Mouse (Mus musculus): Measurements from ENCODE around the gene Akap8.

Gene Akap8

GRCm38 (mm10) chr17:32349037-32349732 lies 28.1 kb upstream of the Akap8 start:
- DNase-seq (ENCODE audit: low spot score in 2 of 2), result peak in 1 of 2 experiments; percentile 60

- no peak for DNase-seq (ENCODE audit: low spot score in 2 of 2)
These were observed 27.4 kb upstream of the Akap8 start for GRCm38 (mm10) chr17:32348406-32348805.

GRCm38 (mm10) chr17:32341102-32341501 lies 20.1 kb upstream of the Akap8 start:
- no peak for DNase-seq (ENCODE audit: low spot score in 2 of 2)

- no peak for DNase-seq (ENCODE audit: low spot score in 2 of 2)
These were observed 19.1 kb upstream of the Akap8 start for GRCm38 (mm10) chr17:32340110-32340509.

- no peak for DNase-seq (ENCODE audit: low spot score in 2 of 2)
These were observed 14.8 kb upstream of the Akap8 start for GRCm38 (mm10) chr17:32335869-32336268.

GRCm38 (mm10) chr17:32334921-32335320 lies 13.9 kb upstream of the Akap8 start:
- no peak for DNase-seq (ENCODE audit: low spot score in 2 of 2)

- DNase-seq (ENCODE audit: low spot score in 2 of 2), result no peak
These were observed 12.8 kb upstream of the Akap8 start for GRCm38 (mm10) chr17:32333675-32334303.

GRCm38 (mm10) chr17:32327501-32327900 lies 6.5 kb upstream of the Akap8 start:
- DNase-seq (ENCODE audit: low spot score in 2 of 2), result no peak

- DNase-seq (ENCODE audit: low spot score in 2 of 2), result no peak
These were observed 1.8 kb upstream of the Akap8 start for GRCm38 (mm10) chr17:32322809-32323208.

GRCm38 (mm10) chr17:32321836-32322235 lies 798 bp upstream of the Akap8 start:
- DNase-seq (ENCODE audit: low spot score in 2 of 2), result no peak

- DNase-seq (ENCODE audit: low spot score in 2 of 2), result no peak
These were observed 324 bp upstream of the Akap8 start for GRCm38 (mm10) chr17:32321390-32321734.

GRCm38 (mm10) chr17:32319950-32320349 lies 1.1 kb downstream of the Akap8 start:
- DNase-seq (ENCODE audit: low spot score in 2 of 2), result no peak

- DNase-seq (ENCODE audit: low spot score in 2 of 2), result no peak
These were observed 3.3 kb downstream of the Akap8 start for GRCm38 (mm10) chr17:32317708-32318107.

- no peak for DNase-seq (ENCODE audit: low spot score in 2 of 2)
These were observed 4.0 kb downstream of the Akap8 start for GRCm38 (mm10) chr17:32317032-32317431.

- no peak for DNase-seq (ENCODE audit: low spot score in 2 of 2)
These were observed 5.5 kb downstream of the Akap8 start for GRCm38 (mm10) chr17:32315560-32315959.

GRCm38 (mm10) chr17:32313892-32314291 lies 7.1 kb downstream of the Akap8 start:
- no peak for DNase-seq (ENCODE audit: low spot score in 2 of 2)

GRCm38 (mm10) chr17:32312801-32313200 lies 8.2 kb downstream of the Akap8 start:
- DNase-seq (ENCODE audit: low spot score in 2 of 2), result no peak

GRCm38 (mm10) chr17:32307963-32308362 lies 13.1 kb downstream of the Akap8 start:
- no peak for DNase-seq (ENCODE audit: low spot score in 2 of 2)

GRCm38 (mm10) chr17:32298125-32298524 lies 22.9 kb downstream of the Akap8 start:
- DNase-seq (ENCODE audit: low spot score in 2 of 2), result no peak

- no peak for DNase-seq (ENCODE audit: low spot score in 2 of 2)
These were observed 25.1 kb downstream of the Akap8 start for GRCm38 (mm10) chr17:32295901-32296300.

- DNase-seq (ENCODE audit: low spot score in 2 of 2), result no peak
These were observed 25.9 kb downstream of the Akap8 start for GRCm38 (mm10) chr17:32295160-32295559.

GRCm38 (mm10) chr17:32285138-32285670 lies 35.8 kb downstream of the Akap8 start:
- no peak for DNase-seq (ENCODE audit: low spot score in 2 of 2)
